Mouse (Mus musculus) intestine, embryonic 16.5 days (tissue): ENCODE measurements around the gene Odaph. TPM values are rescaled to one million over a fixed set of nuclear protein-coding genes. Genes with fewer than 3 reads are reported as not detected.

Source experiments
- ATAC-seq: fragments of 200-750 bp; cut with Nextera tagmentation; 2 replicates; pipeline ENCODE4 v1.8.0; 2017; ENCODE audit warnings: moderate TSS enrichment, moderate library complexity
- H3K27ac ChIP-seq: fragments of 300-500 bp; sonication (generic); 2 replicates; pipeline ENCODE4 v1.5.1; 2014; ENCODE audit warnings: mild to moderate bottlenecking, low read length
- H3K27me3 ChIP-seq: fragments of 300-500 bp; sonication (generic); replicated peaks from 2 replicates; pipeline ENCODE4 v1.6.1; 2014; ENCODE audit warnings: low read length, control low read depth, mixed read lengths; ENCODE audit not compliant: control insufficient read depth, insufficient read depth
- H3K36me3 ChIP-seq: fragments of 300-500 bp; sonication (generic); 2 replicates; pipeline ENCODE4 v1.6.1; 2014; ENCODE audit warnings: low read length, control low read depth; ENCODE audit not compliant: control insufficient read depth, insufficient read depth
- H3K4me1 ChIP-seq: fragments of 300-500 bp; sonication (generic); 2 replicates; pipeline ENCODE4 v1.6.1; 2014; ENCODE audit warnings: low read length, control low read depth, mixed read lengths; ENCODE audit not compliant: control insufficient read depth, insufficient read depth
- H3K4me2 ChIP-seq: fragments of 300-500 bp; sonication (generic); 2 replicates; pipeline ENCODE4 v1.6.1; 2014; ENCODE audit warnings: low read depth, low read length, control low read depth
- H3K4me3 ChIP-seq: fragments of 300-500 bp; sonication (generic); 2 replicates; pipeline ENCODE4 v1.5.1; 2014; ENCODE audit warnings: mild to moderate bottlenecking, low read length
- H3K9ac ChIP-seq: fragments of 300-500 bp; sonication (generic); 2 replicates; pipeline ENCODE4 v1.6.1; 2014; ENCODE audit warnings: low read depth, low read length
- H3K9me3 ChIP-seq: fragments of 300-500 bp; sonication (generic); 2 replicates; pipeline ENCODE4 v1.6.1; 2016; ENCODE audit warnings: low read length, control low read depth; ENCODE audit not compliant: control insufficient read depth
- WGBS: fragments of 180-500 bp; shearing (Covaris S2); extraction: QIAGEN DNeasy Blood & Tissue Kit; methylation state at CpG from one replicate; pipeline ENCODE4 v1.1.7; 2014; 5-methylcytosine and 5-hydroxymethylcytosine counted together
- polyA plus RNA-seq: library from polyadenylated mRNA; unstranded; fragments of >200 nt; fragmentation: Nextera tagmentation; extraction: Ambion mirVana; gene quantifications from 2 replicates; pipeline ENCODE4 v1.2.1, GENCODE M21; 2015

Odaph gene
- polyA plus RNA-seq, 1 experiment from 2014 or later, result not detected

- Histone ChIP-seq H3K4me2 (no peak overlapping the region), H3K4me1 (no peaks in the 10 kb centered on the region), H3K27me3 (no peaks in the 10 kb centered on the region), H3K4me3 (no peak overlapping the region), H3K27ac (no peak overlapping the region), H3K9ac (no peak overlapping the region), H3K9me3 (no peaks in the 10 kb centered on the region), H3K36me3 (no peaks in the 10 kb centered on the region)
- ATAC-seq, result 0 out of 2 replicates have a peak, but pooled peaks have one; percentile 28
- 49% methylated on average over 7 of the region's 7 CpGs for WGBS
Observed at GRCm38 (mm10) chr5:92011756-92012155, 24.5 kb downstream of the Odaph start.

GRCm38 (mm10) chr5:92019960-92020359 is 32.7 kb downstream of the Odaph start:
- H3K9me3 ChIP-seq, result no peaks in the 10 kb centered on the region
- 54% methylated on average over 2 of the region's 2 CpGs for WGBS
- ATAC-seq, result no peak

GRCm38 (mm10) chr5:92042377-92043348 is 55.4 kb downstream of the Odaph start:
- H3K4me2 ChIP-seq, result peak overlapping the region; percentile 81
- no peaks in the 10 kb centered on the region for H3K9me3 ChIP-seq
- H3K4me3 ChIP-seq, result peak overlapping the region; percentile 65
- no peaks in the 10 kb centered on the region for H3K36me3 ChIP-seq
- peak overlapping the region; percentile 68 for H3K9ac ChIP-seq
- peak overlapping the region; percentile 72 for H3K27ac ChIP-seq
- under 1% methylated on average over 68 of the region's 68 CpGs for WGBS
- no peaks in the 10 kb centered on the region for H3K4me1 ChIP-seq
- ATAC-seq, result peak; percentile 100
- no peaks in the 10 kb centered on the region for H3K27me3 ChIP-seq

More at GRCm38 (mm10) chr5:92019960-92020359, 32.7 kb downstream of the Odaph start:
- Histone ChIP-seq H3K27ac (no peak overlapping the region), H3K9ac (no peak overlapping the region), H3K27me3 (no peaks in the 10 kb centered on the region), H3K4me2 (no peak overlapping the region), H3K4me3 (no peak overlapping the region), H3K36me3 (no peaks in the 10 kb centered on the region), H3K4me1 (no peaks in the 10 kb centered on the region)

- H3K27me3 ChIP-seq, result no peaks in the 10 kb centered on the region
- H3K9me3 ChIP-seq, result no peaks in the 10 kb centered on the region
- H3K4me3 ChIP-seq, result peak within 1 kb of the TSS; percentile 65
- ATAC-seq, result no peak
- H3K27ac ChIP-seq, result peak within 1 kb of the TSS; percentile 72
- H3K4me1 ChIP-seq, result no peaks in the 10 kb centered on the region
- H3K36me3 ChIP-seq, result no peaks in the 10 kb centered on the region
- WGBS, result 76% methylated on average over 4 of the region's 4 CpGs
- peak within 1 kb of the TSS; percentile 68 for H3K9ac ChIP-seq
- H3K4me2 ChIP-seq, result peak within 1 kb of the TSS; percentile 81
Observed at GRCm38 (mm10) chr5:92043783-92044182, 56.5 kb downstream of the Odaph start, which contains the start of gene Cdkl2. Gene Cdkl2 (minus strand): TSS chr5:92043883.

Other genes starting within 250 kb of the Odaph start
- 75.1 and 77.3 TPM in 2 replicates for gene Rchy1, start 24.4 kb upstream of the Odaph start, polyA plus RNA-seq
- 2.7 and 3.7 TPM in 2 replicates for gene Cdkl2, start 56.4 kb downstream of the Odaph start, polyA plus RNA-seq
- gene G3bp2, start 96.2 kb downstream of the Odaph start, polyA plus RNA-seq, result 147 and 167 TPM in 2 replicates
- gene Uso1, start 150.5 kb downstream of the Odaph start, polyA plus RNA-seq, result 43.5 and 46.7 TPM in 2 replicates
- gene U90926, start 227.9 kb downstream of the Odaph start, polyA plus RNA-seq, result not detected in 2 replicates